Mouse (Mus musculus): ENCODE data around the gene Map2k7.

- TF ChIP-seq POLR2A (IDR thresholded peaks at IDR 0.05; ENCODE audit: borderline replicate concordance, insufficient read depth, low read length) = no peak
- TF ChIP-seq CTCF (IDR thresholded peaks at IDR 0.05; ENCODE audit: borderline replicate concordance, insufficient read depth, low read depth, low read length) = no peak
Measured at GRCm38 (mm10) chr8:4214006-4214980, 24.2 kb upstream of the Map2k7 start.

All from cerebellum, adult 2 months (tissue).